Mouse (Mus musculus): ENCODE results near the gene Epb41l2. TPM values are rescaled to one million over a fixed set of nuclear protein-coding genes. Genes with fewer than 3 reads are reported as not detected.

The Epb41l2 gene
- polyA plus RNA-seq, 1 experiment = 47.5 TPM

DNA sequence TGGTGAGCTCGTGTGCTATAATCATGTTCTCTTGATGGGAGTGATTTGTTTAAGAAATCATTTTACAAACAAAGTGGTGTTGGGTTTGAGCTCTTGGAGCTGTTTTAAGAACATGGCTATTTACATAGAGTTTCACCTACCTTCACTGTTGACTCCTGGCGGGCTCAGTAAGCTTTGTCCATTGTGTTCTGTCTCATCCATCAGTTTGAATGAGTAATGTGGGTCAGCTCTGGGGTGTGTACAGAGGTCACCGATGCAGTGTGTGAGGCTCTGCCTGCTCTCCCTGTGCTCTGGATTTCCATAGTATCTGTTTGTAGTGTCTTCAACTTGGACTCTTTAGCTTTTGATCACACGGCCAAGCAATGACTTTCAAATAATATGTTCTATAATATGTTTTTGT is 79.6 kb downstream of the Epb41l2 start:
- Histone ChIP-seq H3K36me3 (ENCODE audit: control insufficient read depth, insufficient read depth, low read length) (peaks cover 7% of the 10 kb centered on the region), H3K27me3 (ENCODE audit: control insufficient read depth, insufficient read depth, low read length) (no peaks in the 10 kb centered on the region), H3K4me3 (ENCODE audit: control insufficient read depth, insufficient read depth, low read length) (no peak overlapping the region), H3K4me1 (replicated peaks; ENCODE audit: control insufficient read depth, insufficient read depth, low read length) (peaks cover 19% of the 10 kb centered on the region), H3K27ac (ENCODE audit: control insufficient read depth, insufficient read depth, low read length) (no peak overlapping the region)
- TF ChIP-seq POLR2A (IDR thresholded peaks at IDR 0.05; ENCODE audit: control insufficient read depth, extremely low read depth, insufficient read depth, low read length, poor library complexity) (no peak), CTCF (IDR thresholded peaks at IDR 0.05; ENCODE audit: borderline replicate concordance, control insufficient read depth, extremely low read depth, insufficient read depth, low read length, poor library complexity) (no peak)
- WGBS = 97% methylated on average over 4 of the region's 4 CpGs
- no peak for DNase-seq

DNA sequence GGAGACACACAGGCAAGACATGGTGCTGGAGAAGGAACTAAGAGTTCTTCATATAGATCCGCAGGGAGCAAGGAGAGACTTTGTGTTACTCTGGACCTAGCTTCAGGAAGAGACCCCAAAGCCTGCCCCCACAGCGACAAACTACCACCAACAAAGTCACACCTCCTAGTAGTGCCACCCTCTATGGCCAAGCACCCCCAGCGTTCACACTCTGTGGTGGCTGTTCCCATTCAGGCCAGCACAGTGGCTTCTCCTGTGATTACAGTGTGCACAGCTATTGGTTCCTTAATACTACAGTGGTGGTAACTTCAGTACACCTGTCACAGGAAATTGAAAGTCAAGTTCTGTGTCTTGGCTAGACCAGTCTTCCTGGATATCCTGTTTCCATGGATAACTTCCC is 80.3 kb downstream of the Epb41l2 start:
- H3K36me3 ChIP-seq (ENCODE audit: control insufficient read depth, insufficient read depth, low read length) = peaks cover 13% of the 10 kb centered on the region
- no peak overlapping the region for H3K4me3 ChIP-seq (ENCODE audit: control insufficient read depth, insufficient read depth, low read length)
- H3K27ac ChIP-seq (ENCODE audit: control insufficient read depth, insufficient read depth, low read length) = no peak overlapping the region
- DNase-seq = no peak
- TF ChIP-seq POLR2A (IDR thresholded peaks at IDR 0.05; ENCODE audit: control insufficient read depth, extremely low read depth, insufficient read depth, low read length, poor library complexity) = no peak
- TF ChIP-seq CTCF (IDR thresholded peaks at IDR 0.05; ENCODE audit: borderline replicate concordance, control insufficient read depth, extremely low read depth, insufficient read depth, low read length, poor library complexity) = no peak
- peaks cover 13% of the 10 kb centered on the region for H3K4me1 ChIP-seq (replicated peaks; ENCODE audit: control insufficient read depth, insufficient read depth, low read length)
- no peaks in the 10 kb centered on the region for H3K27me3 ChIP-seq (ENCODE audit: control insufficient read depth, insufficient read depth, low read length)
- 97% methylated on average over 3 of the region's 3 CpGs for WGBS

DNA sequence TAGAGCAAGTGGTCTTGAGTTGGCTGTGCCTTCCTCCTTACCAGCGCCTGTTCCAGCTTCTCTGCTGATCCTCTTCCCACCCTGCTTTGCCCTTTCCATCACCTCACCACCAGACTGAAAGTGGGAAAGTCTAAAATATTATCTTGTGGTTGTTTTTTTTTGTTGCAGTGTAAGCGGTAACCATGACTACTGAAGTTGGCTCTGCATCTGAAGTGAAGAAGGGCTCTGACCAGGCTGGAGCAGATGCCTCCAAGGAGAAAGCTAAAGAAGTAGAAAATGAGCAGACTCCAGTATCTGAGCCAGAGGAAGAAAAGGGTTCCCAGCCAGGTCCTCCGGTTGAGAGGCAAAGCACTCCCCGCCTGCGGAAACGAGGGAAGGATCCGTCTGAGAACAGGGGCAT is 81.8 kb downstream of the Epb41l2 start:
- H3K36me3 ChIP-seq (ENCODE audit: control insufficient read depth, insufficient read depth, low read length) = peaks cover 13% of the 10 kb centered on the region
- H3K4me1 ChIP-seq (replicated peaks; ENCODE audit: control insufficient read depth, insufficient read depth, low read length) = peaks cover 13% of the 10 kb centered on the region
- no peaks in the 10 kb centered on the region for H3K27me3 ChIP-seq (ENCODE audit: control insufficient read depth, insufficient read depth, low read length)
- 97% methylated on average over 7 of the region's 7 CpGs for WGBS
- TF ChIP-seq POLR2A (IDR thresholded peaks at IDR 0.05; ENCODE audit: control insufficient read depth, extremely low read depth, insufficient read depth, low read length, poor library complexity) (no peak), CTCF (IDR thresholded peaks at IDR 0.05; ENCODE audit: borderline replicate concordance, control insufficient read depth, extremely low read depth, insufficient read depth, low read length, poor library complexity) (no peak)
- DNase-seq = no peak
- H3K4me3 ChIP-seq (ENCODE audit: control insufficient read depth, insufficient read depth, low read length) = no peak overlapping the region
- H3K27ac ChIP-seq (ENCODE audit: control insufficient read depth, insufficient read depth, low read length) = no peak overlapping the region

DNA sequence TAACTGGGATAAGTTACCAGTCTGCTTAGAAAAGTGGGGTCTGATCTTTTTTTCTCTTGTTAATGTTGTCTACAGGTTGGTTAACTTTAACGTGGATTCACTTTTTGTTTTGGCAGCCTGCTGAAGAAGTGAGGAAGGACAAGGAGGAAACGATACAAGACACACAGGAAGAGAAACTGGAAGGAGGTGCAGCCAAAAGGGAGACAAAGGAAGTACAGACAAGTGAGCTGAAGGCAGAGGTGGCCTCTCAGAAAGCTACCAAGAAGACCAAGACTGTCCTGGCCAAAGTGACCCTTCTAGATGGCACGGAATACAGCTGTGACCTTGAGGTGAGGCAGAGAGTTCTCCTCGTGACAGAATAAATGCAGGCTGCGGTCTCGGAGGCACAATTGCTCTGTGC is 84.0 kb downstream of the Epb41l2 start:
- Histone ChIP-seq H3K4me1 (replicated peaks; ENCODE audit: control insufficient read depth, insufficient read depth, low read length) (peaks cover 3% of the 10 kb centered on the region), H3K36me3 (ENCODE audit: control insufficient read depth, insufficient read depth, low read length) (peaks cover 13% of the 10 kb centered on the region), H3K27ac (ENCODE audit: control insufficient read depth, insufficient read depth, low read length) (no peak overlapping the region), H3K4me3 (ENCODE audit: control insufficient read depth, insufficient read depth, low read length) (no peak overlapping the region), H3K27me3 (ENCODE audit: control insufficient read depth, insufficient read depth, low read length) (no peaks in the 10 kb centered on the region)
- no peak for TF ChIP-seq POLR2A (IDR thresholded peaks at IDR 0.05; ENCODE audit: control insufficient read depth, extremely low read depth, insufficient read depth, low read length, poor library complexity)
- no peak for TF ChIP-seq CTCF (IDR thresholded peaks at IDR 0.05; ENCODE audit: borderline replicate concordance, control insufficient read depth, extremely low read depth, insufficient read depth, low read length, poor library complexity)
- 89% methylated on average over 6 of the region's 6 CpGs for WGBS
- DNase-seq = no peak

DNA sequence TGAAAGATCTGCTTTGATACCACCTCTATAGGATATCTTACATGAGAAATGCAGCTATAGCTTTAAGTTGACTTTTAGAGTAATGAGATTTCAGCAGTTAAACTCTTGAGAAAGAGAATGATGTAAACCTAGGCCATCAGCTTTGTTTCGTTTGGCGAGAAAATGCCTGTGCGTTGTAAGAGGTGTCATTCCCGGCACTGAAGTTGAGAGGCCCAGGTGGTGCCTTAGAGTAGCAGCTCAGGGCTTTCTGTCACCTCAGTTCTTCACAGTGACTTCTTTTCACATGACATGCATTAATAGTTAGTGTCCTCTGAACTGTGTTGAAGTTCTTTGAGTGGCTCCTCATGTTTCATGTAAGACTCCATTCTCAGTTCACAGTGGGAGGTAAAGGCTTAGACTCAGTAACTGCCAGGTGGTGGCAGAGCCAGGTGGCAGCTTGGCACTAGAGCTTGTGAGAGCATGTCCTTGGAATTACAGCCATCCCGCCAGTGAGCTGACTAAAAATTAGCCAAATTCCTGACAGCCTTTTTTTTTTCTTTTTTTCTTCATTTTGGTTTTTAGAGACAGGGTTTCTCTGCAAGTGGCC is 84.7 kb downstream of the Epb41l2 start:
- no peak overlapping the region; the same call in 1 of the 2 replicates for H3K27ac ChIP-seq (ENCODE audit: control insufficient read depth, insufficient read depth, low read length)
- TF ChIP-seq POLR2A (IDR thresholded peaks at IDR 0.05; ENCODE audit: control insufficient read depth, extremely low read depth, insufficient read depth, low read length, poor library complexity) (no peak), CTCF (IDR thresholded peaks at IDR 0.05; ENCODE audit: borderline replicate concordance, control insufficient read depth, extremely low read depth, insufficient read depth, low read length, poor library complexity) (no peak)
- H3K4me1 ChIP-seq (replicated peaks; ENCODE audit: control insufficient read depth, insufficient read depth, low read length) = peaks cover 5% of the 10 kb centered on the region
- H3K27me3 ChIP-seq (ENCODE audit: control insufficient read depth, insufficient read depth, low read length) = no peaks in the 10 kb centered on the region
- H3K36me3 ChIP-seq (ENCODE audit: control insufficient read depth, insufficient read depth, low read length) = peaks cover 13% of the 10 kb centered on the region
- WGBS = 90% methylated on average over 5 of the region's 5 CpGs
- H3K4me3 ChIP-seq (ENCODE audit: control insufficient read depth, insufficient read depth, low read length) = no peak overlapping the region
- no peak for DNase-seq

DNA sequence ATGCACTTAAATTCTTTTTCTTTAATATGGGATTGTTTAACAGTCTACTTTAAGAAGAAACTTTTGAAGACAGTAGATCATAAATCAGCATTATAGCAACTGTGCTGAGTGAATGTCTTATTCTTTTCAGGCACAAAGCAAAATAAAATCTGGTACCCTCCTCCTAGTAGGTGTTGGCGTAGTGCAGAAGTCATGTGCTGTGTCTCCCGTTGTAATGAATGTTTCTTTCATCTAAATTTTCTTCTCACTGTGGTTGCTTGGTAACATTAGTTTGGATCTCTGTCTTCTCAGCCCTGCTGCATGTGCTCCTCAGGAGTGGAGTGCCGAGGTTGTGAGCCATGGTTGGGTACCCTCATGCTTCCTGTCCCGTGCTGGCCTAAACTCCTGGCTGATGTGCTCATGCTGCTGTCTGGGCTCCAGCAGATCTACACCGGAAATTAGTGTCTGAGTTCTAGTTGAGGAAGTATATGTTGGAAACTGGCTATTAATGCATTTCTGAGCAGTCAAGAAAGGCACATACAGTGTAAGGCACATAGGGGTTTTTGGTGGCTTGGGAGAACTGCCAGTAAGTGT is 87.4 kb downstream of the Epb41l2 start:
- no peak overlapping the region for H3K4me3 ChIP-seq (ENCODE audit: control insufficient read depth, insufficient read depth, low read length)
- no peaks in the 10 kb centered on the region for H3K27me3 ChIP-seq (ENCODE audit: control insufficient read depth, insufficient read depth, low read length)
- no peak overlapping the region for H3K27ac ChIP-seq (ENCODE audit: control insufficient read depth, insufficient read depth, low read length)
- no peak for DNase-seq
- 45% methylated on average over 5 of the region's 5 CpGs for WGBS
- peaks cover 13% of the 10 kb centered on the region for H3K36me3 ChIP-seq (ENCODE audit: control insufficient read depth, insufficient read depth, low read length)
- TF ChIP-seq CTCF (IDR thresholded peaks at IDR 0.05; ENCODE audit: borderline replicate concordance, control insufficient read depth, extremely low read depth, insufficient read depth, low read length, poor library complexity) (no peak), POLR2A (IDR thresholded peaks at IDR 0.05; ENCODE audit: control insufficient read depth, extremely low read depth, insufficient read depth, low read length, poor library complexity) (no peak)
- H3K4me1 ChIP-seq (replicated peaks; ENCODE audit: control insufficient read depth, insufficient read depth, low read length) = peaks cover 4% of the 10 kb centered on the region; the same call in 1 of the 2 replicates
